Mouse (Mus musculus): Measurements from ENCODE around the gene Rab11fip3.

GRCm38 (mm10) chr17:26114061-26114460, 44.7 kb upstream of the Rab11fip3 start:
- TF ChIP-seq GATA1 (IDR thresholded peaks at IDR 0.05; ENCODE audit: borderline replicate concordance, low read length) (no peak), FLI1 (IDR thresholded peaks at IDR 0.05; ENCODE audit: low read length) (no peak)
